Mouse (Mus musculus): Measurements from ENCODE around the gene Pigs. TPM values are rescaled to one million over a fixed set of nuclear protein-coding genes. Genes with fewer than 3 reads are reported as not detected.

Gene Pigs
- polyA plus RNA-seq, 2 experiments: 19.6 to 23.5 TPM

DNA sequence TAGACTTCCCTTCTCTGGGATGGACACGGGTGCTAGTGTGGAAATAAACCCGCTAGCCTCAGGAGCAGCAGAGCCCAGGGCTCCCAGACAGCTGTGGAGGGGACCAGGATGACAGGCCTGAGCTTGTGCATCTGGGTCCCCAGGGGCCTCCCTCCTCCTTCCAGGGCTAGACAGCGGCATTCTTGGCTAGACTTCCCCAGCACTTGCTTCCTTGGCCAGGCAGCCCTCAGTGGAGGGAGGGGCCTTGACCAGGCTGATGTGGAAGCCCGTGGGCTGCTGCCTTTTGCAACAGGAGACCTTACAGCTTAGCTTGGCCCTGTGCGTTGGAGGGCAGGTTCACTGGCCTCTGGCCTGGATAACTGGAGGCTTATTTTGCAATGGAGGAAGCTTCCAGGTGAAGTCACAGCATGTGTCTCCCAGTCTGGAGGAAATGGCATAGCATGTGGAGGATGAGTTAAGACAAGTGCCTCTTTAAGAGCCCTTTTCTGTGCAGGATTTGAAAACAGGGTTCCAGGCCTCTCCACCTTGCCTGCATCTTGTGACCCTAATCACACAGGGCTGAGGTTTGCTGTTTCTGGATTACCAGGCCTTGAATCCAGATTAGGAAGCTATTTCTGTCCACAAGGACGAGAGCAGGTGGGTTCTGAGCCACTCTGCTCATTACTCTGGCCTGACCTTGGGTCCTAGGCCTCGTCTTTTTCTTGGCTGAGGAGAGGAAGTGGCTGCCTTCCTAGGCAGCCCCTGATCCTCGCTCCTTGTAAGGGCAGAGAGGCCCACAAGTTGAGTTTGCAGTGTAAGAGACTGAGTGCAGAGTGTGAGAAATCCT is 16.9 kb downstream of the Pigs start:
- H3K4me1 ChIP-seq (replicated peaks; ENCODE audit: control insufficient read depth in 2 of 2, insufficient read depth in 2 of 2, low read length in 1 of 2): peaks cover 28 to 38% of the 10 kb centered on the region in 2 experiments
- H3K36me3 ChIP-seq (replicated peaks; ENCODE audit: control insufficient read depth, insufficient read depth, low read depth): peaks cover 2% of the 10 kb centered on the region; the same call in 1 of the 2 replicates
- H3K4me3 ChIP-seq (ENCODE audit: insufficient read depth in 1 of 2, low read depth in 2 of 2, low read length in 2 of 2): peak overlapping the region; percentile 12 to 82
- WGBS (ENCODE audit: insufficient replicate concordance): 14% methylated on average over 8 of the region's 8 CpGs
- H3K4me2 ChIP-seq (ENCODE audit: low read depth): peak overlapping the region; percentile 97
- TF ChIP-seq CTCF (IDR thresholded peaks at IDR 0.05; ENCODE audit: low read depth) (no peak), EP300 (IDR thresholded peaks at IDR 0.05; ENCODE audit: low read depth) (no peak)
- H3K9ac ChIP-seq (replicated peaks): peak overlapping the region; percentile 49
- DNase-seq (ENCODE audit: low read depth in 3 of 3, low spot score in 3 of 3): no peak
- H3K27me3 ChIP-seq (ENCODE audit: control insufficient read depth, insufficient read depth, low read length): no peaks in the 10 kb centered on the region
- no peaks in the 10 kb centered on the region for H3K9me3 ChIP-seq (ENCODE audit: control insufficient read depth, low read length)
- peak; percentile 40; the same call in 1 of the 2 replicates for ATAC-seq (ENCODE audit: insufficient read depth)
- H3K27ac ChIP-seq: peak overlapping the region; percentile 88

DNA sequence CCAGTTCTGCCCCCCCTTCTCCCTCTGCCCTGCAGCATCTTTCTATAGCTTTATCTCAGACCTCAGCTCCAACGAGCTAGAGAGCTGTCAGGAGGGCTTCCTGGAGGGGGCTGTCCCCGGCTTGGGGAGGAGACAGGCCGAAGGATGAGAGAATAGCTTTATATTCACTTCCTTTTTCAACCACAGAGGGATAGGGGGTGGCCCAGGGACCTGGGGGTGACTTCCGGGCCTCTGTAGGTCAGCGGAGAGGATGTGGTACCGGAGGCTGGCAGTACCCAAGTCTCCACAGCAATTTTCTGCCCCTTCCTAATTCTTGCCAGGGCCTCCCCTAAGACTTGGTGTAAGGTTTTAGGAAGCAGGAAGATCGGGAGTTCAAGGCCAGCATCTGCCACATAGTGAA is 17.6 kb downstream of the Pigs start:
- TF ChIP-seq EP300 (IDR thresholded peaks at IDR 0.05; ENCODE audit: low read depth): no peak
- no peak for TF ChIP-seq CTCF (IDR thresholded peaks at IDR 0.05; ENCODE audit: low read depth)
- H3K4me1 ChIP-seq (replicated peaks; ENCODE audit: control insufficient read depth in 2 of 2, insufficient read depth in 2 of 2, low read length in 1 of 2): peaks cover 28 to 40% of the 10 kb centered on the region in 2 experiments
- H3K27ac ChIP-seq: peak overlapping the region; percentile 88
- 16% methylated on average over 7 of the region's 7 CpGs for WGBS (ENCODE audit: insufficient replicate concordance)
- H3K9me3 ChIP-seq (ENCODE audit: control insufficient read depth, low read length): no peaks in the 10 kb centered on the region
- H3K27me3 ChIP-seq (ENCODE audit: control insufficient read depth, insufficient read depth, low read length): no peaks in the 10 kb centered on the region
- DNase-seq (ENCODE audit: low read depth in 3 of 3, low spot score in 3 of 3) (no peak), ATAC-seq (ENCODE audit: insufficient read depth) (no peak)
- H3K9ac ChIP-seq (replicated peaks): no peak overlapping the region
- H3K36me3 ChIP-seq (replicated peaks; ENCODE audit: control insufficient read depth, insufficient read depth, low read depth): peaks cover 2% of the 10 kb centered on the region; the same call in 1 of the 2 replicates
- H3K4me3 ChIP-seq (ENCODE audit: insufficient read depth in 1 of 2, low read depth in 2 of 2, low read length in 2 of 2): peak overlapping the region in 1 of 2 experiments; percentile 12; a peak in 1 of 4 replicates
- peak overlapping the region; percentile 97 for H3K4me2 ChIP-seq (ENCODE audit: low read depth)

DNA sequence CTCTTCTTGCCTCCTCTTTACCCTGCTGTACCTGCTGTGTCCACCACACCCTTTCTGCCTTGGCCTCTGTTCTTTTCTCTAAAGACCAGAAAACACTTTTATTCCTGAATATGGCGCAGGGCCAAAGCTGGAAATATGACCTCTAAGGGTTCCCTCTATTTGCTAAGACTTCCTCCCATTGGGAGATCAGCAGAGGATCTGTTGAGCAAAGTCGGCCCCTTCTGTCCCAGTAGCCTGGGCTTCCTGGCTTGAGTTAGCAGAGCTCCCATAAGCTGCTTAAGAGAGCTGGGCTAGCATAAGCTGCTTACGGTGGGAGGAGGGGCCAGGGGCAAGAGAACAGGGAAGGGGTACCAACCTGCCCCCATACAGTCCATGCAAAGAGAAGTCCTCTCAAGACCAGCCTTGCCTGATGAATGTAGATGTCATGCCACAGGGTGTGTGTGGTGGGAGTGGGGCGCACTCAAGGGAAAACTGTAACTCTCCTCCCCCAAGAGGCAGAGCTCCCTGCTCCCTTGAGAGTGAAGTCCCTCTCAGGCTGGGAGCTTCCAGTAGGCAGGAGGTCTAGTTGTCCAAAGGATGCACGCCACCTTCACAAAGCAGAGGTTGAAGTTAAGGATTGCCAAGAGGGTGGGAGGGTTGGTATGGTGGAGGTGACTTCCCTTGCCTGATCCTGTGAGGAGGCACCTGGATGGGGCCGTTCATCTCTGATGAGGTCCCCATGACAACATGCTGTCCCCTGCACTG is 18.3 kb downstream of the Pigs start:
- 0 out of 2 replicates have a peak, but pooled peaks cover 2% of the 10 kb centered on the region for H3K36me3 ChIP-seq (replicated peaks; ENCODE audit: control insufficient read depth, insufficient read depth, low read depth)
- H3K27ac ChIP-seq: peak overlapping the region; percentile 17
- H3K4me1 ChIP-seq (replicated peaks; ENCODE audit: control insufficient read depth in 2 of 2, insufficient read depth in 2 of 2, low read length in 1 of 2): peaks cover 28 to 40% of the 10 kb centered on the region in 2 experiments
- no peaks in the 10 kb centered on the region for H3K27me3 ChIP-seq (ENCODE audit: control insufficient read depth, insufficient read depth, low read length)
- DNase-seq (ENCODE audit: low read depth in 3 of 3, low spot score in 3 of 3) (no peak), ATAC-seq (ENCODE audit: insufficient read depth) (no peak)
- TF ChIP-seq EP300 (IDR thresholded peaks at IDR 0.05; ENCODE audit: low read depth) (no peak), CTCF (IDR thresholded peaks at IDR 0.05; ENCODE audit: low read depth) (no peak)
- 65% methylated on average over 6 of the region's 6 CpGs for WGBS (ENCODE audit: insufficient replicate concordance)
- H3K4me2 ChIP-seq (ENCODE audit: low read depth): peak overlapping the region; percentile 97
- H3K9me3 ChIP-seq (ENCODE audit: control insufficient read depth, low read length): no peaks in the 10 kb centered on the region
- H3K4me3 ChIP-seq (ENCODE audit: insufficient read depth in 1 of 2, low read depth in 2 of 2, low read length in 2 of 2): no peak overlapping the region
- H3K9ac ChIP-seq (replicated peaks): no peak overlapping the region

DNA sequence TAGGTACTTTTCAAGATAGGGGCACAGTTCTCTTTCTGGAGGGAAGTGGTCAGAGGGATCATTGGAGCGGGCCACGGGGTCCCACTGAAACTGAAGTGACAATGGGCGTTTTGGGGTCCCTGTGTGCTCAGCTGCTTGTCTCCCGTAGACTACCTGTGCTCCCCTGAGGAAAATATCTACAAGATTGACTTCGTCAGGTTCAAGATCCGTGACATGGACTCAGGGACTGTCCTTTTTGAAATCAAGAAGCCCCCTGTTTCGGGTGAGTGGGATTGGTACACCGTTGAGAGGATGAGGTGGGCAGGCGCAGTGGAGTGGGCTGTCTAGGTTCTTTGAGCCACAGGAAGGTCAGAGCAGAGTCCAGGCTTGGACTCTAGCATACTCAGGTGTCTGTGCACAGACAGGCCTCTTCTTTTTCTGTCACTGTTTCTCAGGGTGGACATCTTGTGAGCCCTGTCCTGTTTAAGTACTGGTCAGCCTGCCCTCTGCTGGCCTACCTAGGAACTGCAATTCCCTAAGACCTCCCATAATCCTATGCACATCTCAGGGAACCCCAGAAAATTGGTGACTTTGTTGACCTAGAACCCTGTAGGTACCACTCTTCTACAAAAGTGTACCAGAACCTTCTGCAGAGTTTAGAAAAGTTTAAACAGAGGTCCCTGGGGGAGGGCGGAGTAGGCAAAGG is 19.0 kb downstream of the Pigs start:
- Histone ChIP-seq H3K4me3 (ENCODE audit: insufficient read depth in 1 of 2, low read depth in 2 of 2, low read length in 2 of 2) (no peak overlapping the region), H3K9ac (replicated peaks) (no peak overlapping the region), H3K4me2 (ENCODE audit: low read depth) (no peak overlapping the region), H3K9me3 (ENCODE audit: control insufficient read depth, low read length) (no peaks in the 10 kb centered on the region), H3K27me3 (ENCODE audit: control insufficient read depth, insufficient read depth, low read length) (no peaks in the 10 kb centered on the region), H3K27ac (no peak overlapping the region), H3K4me1 (replicated peaks; ENCODE audit: control insufficient read depth in 2 of 2, insufficient read depth in 2 of 2, low read length in 1 of 2) (peaks cover 28 to 40% of the 10 kb centered on the region in 2 experiments), H3K36me3 (replicated peaks; ENCODE audit: control insufficient read depth, insufficient read depth, low read depth) (0 out of 2 replicates have a peak, but pooled peaks cover 2% of the 10 kb centered on the region)
- DNase-seq (ENCODE audit: low read depth in 3 of 3, low spot score in 3 of 3): peak; percentile 64 to 71 (median 70)
- TF ChIP-seq EP300 (IDR thresholded peaks at IDR 0.05; ENCODE audit: low read depth): no peak
- TF ChIP-seq CTCF (IDR thresholded peaks at IDR 0.05; ENCODE audit: low read depth): peak; percentile 94
- 79% methylated on average over 10 of the region's 10 CpGs for WGBS (ENCODE audit: insufficient replicate concordance)
- no peak for ATAC-seq (ENCODE audit: insufficient read depth)

Data from liver, embryonic 14.5 days (tissue).